Mouse (Mus musculus) heart, postnatal 36 days (tissue): ENCODE data around the gene Max. TPM values are rescaled to one million over a fixed set of nuclear protein-coding genes. Genes with fewer than 3 reads are reported as not detected.
A peak's percentile ranks its signal among the peaks of the same experiment; 100 is the strongest.

Experiments
- DNase-seq, 2 experiments: peaks; one replicate each; pipeline ENCODE4 v3.0.0; 2021 to 2022
- intact Hi-C: fragments of 180-260 bp; cut with DNase I; formaldehyde crosslinking; loops from one replicate; pipeline ENCODE4 v1.15.1; 2025
- total RNA-seq, 2 experiments: library from RNA; stranded (reverse); gene quantifications; 2 replicates each; pipeline ENCODE4 v1.2.3; 2021

The Max gene
- total RNA-seq, 2 experiments from 2014 or later: 67.7 to 68.0 TPM

GRCm38 (mm10) chr12:76961052-76961931, 709 bp downstream of the Max start:
- intact Hi-C loops: loop anchor here (2.0 to 5.0 kb wide), 3 partner anchors 79 to 276 kb away; partner anchors contain the start of gene Fut8
- DNase-seq: peak in 1 of 2 experiments; percentile 40

- DNase-seq: no peak
- intact Hi-C loops: no loop called here
These were observed 4.3 kb downstream of the Max start for GRCm38 (mm10) chr12:76957688-76958087.

- intact Hi-C loops: no loop called here
These were observed 7.1 kb downstream of the Max start for GRCm38 (mm10) chr12:76954698-76955423.

GRCm38 (mm10) chr12:76953750-76954363, 8.1 kb downstream of the Max start:
- intact Hi-C loops: no loop called here
- DNase-seq: no peak

More at GRCm38 (mm10) chr12:76954698-76955423, 7.1 kb downstream of the Max start:
- DNase-seq: peak; percentile 79 to 82

GRCm38 (mm10) chr12:76950330-76950729, 11.7 kb downstream of the Max start:
- intact Hi-C loops: no loop called here
- no peak for DNase-seq

- intact Hi-C loops: no loop called here
These were observed 13.2 kb downstream of the Max start for GRCm38 (mm10) chr12:76948781-76949180.

GRCm38 (mm10) chr12:76948185-76948584, 13.8 kb downstream of the Max start:
- no peak for DNase-seq
- intact Hi-C loops: no loop called here

More at GRCm38 (mm10) chr12:76948781-76949180, 13.2 kb downstream of the Max start:
- no peak for DNase-seq

- intact Hi-C loops: no loop called here
These were observed 14.5 kb downstream of the Max start for GRCm38 (mm10) chr12:76947487-76947886.

GRCm38 (mm10) chr12:76943466-76943865, 18.5 kb downstream of the Max start:
- intact Hi-C loops: no loop called here
- DNase-seq: no peak

More at GRCm38 (mm10) chr12:76947487-76947886, 14.5 kb downstream of the Max start:
- no peak for DNase-seq

GRCm38 (mm10) chr12:76943046-76943445, 19.0 kb downstream of the Max start:
- intact Hi-C loops: no loop called here
- DNase-seq: no peak

- intact Hi-C loops: no loop called here
These were observed 19.5 kb downstream of the Max start for GRCm38 (mm10) chr12:76942476-76942875.

GRCm38 (mm10) chr12:76941524-76941923, 20.5 kb downstream of the Max start:
- DNase-seq: no peak
- intact Hi-C loops: no loop called here

More at GRCm38 (mm10) chr12:76942476-76942875, 19.5 kb downstream of the Max start:
- no peak for DNase-seq

GRCm38 (mm10) chr12:76938013-76938412, 24.0 kb downstream of the Max start:
- no peak for DNase-seq
- intact Hi-C loops: no loop called here

- intact Hi-C loops: no loop called here
These were observed 25.8 kb downstream of the Max start for GRCm38 (mm10) chr12:76936211-76936610.

GRCm38 (mm10) chr12:76934438-76934837, 27.6 kb downstream of the Max start:
- intact Hi-C loops: no loop called here
- DNase-seq: no peak

More at GRCm38 (mm10) chr12:76936211-76936610, 25.8 kb downstream of the Max start:
- DNase-seq: no peak

GRCm38 (mm10) chr12:76932688-76933060, 29.3 kb downstream of the Max start:
- no peak for DNase-seq
- intact Hi-C loops: no loop called here

GRCm38 (mm10) chr12:76931739-76932687, 30.0 kb downstream of the Max start:
- intact Hi-C loops: no loop called here

GRCm38 (mm10) chr12:76930177-76930576, 31.8 kb downstream of the Max start:
- intact Hi-C loops: no loop called here

More at GRCm38 (mm10) chr12:76931739-76932687, 30.0 kb downstream of the Max start:
- peak in 1 of 2 experiments; percentile 41 for DNase-seq

GRCm38 (mm10) chr12:76927539-76927938, 34.5 kb downstream of the Max start:
- no peak for DNase-seq
- intact Hi-C loops: no loop called here

More at GRCm38 (mm10) chr12:76930177-76930576, 31.8 kb downstream of the Max start:
- DNase-seq: no peak

GRCm38 (mm10) chr12:76927012-76927411, 35.0 kb downstream of the Max start:
- intact Hi-C loops: no loop called here
- no peak for DNase-seq
